Mouse (Mus musculus) cerebellum, postnatal 10 days (tissue): ENCODE results near the gene Cables2.
A peak's percentile ranks its signal among the peaks of the same experiment; 100 is the strongest.
"Not testable (repeated sequence)": the region's sequence is repeated elsewhere in the genome, so short reads cannot be mapped to it uniquely, and the experiment has no call there.

ENCODE experiments used
- DNase-seq, 2 experiments: peaks; one replicate each; pipeline ENCODE4 v3.0.0; 2021; ENCODE audit warnings: mixed read lengths in 2 of 2

Gene Cables2

DNA sequence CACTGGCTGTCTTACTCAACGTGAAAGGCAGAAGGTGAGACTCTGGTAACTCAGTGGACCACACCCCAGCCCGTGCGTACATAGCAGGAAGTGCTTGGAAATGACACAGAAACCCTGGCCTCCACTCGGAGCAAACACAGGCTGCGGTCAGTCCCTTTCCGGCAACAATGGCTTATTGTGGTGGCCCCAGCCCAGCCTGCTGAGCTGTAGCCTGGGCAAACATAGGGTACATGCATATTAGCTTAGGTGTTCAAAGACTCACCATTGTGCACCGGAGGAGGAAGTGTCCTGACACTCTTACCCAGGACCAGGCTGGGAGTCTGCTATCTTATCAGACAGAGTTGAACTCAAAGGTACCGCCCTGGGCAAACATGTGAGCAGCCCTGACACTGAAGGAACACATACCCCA is 3.6 kb upstream of the Cables2 start:
- no peak for DNase-seq

DNA sequence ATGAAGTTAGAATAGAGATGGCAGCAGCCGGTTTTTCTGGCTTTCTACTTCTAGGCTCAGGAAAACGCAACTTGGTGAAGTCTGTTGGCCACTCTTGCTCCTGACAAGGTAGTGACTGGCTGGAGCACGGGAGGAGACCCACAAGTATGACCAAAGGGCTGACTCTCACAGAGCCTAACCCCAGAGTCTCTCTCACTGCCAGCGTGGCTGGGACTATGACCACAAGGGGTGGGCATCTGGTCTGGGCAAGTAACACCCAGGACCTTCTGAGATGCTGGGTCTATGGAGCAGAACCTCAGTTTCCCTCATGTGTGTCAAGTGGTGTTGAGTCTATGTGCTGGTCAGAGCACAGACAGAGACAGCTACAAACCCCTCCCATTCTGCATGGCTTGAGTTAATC is 3.1 kb upstream of the Cables2 start:
- no peak for DNase-seq

DNA sequence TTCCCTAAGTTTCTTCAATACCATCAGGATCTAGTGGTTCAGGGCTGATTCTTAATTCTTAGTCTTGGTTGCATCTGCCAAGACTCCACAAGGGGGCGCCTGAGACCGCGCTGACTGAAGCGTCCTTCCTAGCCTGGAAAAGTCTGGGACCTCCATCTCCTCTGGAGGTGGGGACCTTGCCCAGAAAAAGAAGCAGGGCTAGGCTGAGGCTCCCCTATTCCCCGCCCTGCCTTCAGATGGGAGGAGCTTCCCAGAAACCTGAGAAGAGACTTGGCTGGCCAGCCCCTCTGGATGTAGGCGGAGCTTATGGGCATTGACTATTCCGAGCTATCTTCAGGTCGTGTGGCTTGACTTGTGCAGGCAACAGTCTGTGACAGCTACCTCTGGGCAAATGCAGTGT is 2.5 kb upstream of the Cables2 start:
- peak; percentile 93 to 95 for DNase-seq

DNA sequence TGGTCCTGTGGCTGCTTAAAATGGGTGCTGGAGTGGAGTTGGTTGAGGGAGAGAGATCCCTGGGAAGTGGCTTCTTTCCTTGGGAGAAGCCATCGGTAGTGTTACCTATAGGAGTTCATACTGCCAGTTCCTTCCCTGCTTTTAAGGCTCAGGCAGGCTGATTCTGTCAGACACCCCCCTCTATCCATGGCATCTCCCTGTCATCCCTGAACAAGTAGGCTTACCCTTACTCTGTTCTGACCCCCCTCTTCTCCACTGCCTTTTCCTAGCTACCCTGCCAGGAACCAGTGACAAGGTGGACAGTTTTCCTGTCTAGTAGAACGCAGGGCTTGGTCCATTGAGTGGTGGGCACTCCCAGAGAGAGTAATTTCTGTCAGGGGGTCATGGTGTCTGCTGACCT is 1.2 kb upstream of the Cables2 start:
- DNase-seq, result no peak

DNA sequence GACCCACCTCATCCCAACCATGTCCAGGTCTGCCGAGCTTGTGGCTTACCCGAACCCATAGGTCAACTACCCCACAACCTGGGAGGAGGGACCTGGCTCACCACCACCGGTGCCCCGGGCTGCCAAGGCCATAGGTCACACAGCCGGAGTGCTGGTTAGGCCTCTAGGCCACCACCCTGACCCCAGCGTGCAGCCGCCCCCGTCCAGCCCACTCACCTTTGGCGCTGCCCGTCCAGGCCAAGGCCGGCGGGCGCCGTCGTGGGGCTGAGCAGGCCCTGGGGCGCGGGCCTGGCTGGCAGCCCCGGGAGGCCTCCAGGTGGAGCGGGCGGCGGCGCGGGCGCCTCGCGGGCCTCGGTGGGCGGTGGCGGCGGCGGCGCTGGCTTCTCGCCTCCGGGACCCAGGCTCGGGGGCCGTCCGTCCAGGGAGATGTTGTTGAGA is 393 bp downstream of the Cables2 start:
- DNase-seq, result peak; percentile 66 to 67

DNA sequence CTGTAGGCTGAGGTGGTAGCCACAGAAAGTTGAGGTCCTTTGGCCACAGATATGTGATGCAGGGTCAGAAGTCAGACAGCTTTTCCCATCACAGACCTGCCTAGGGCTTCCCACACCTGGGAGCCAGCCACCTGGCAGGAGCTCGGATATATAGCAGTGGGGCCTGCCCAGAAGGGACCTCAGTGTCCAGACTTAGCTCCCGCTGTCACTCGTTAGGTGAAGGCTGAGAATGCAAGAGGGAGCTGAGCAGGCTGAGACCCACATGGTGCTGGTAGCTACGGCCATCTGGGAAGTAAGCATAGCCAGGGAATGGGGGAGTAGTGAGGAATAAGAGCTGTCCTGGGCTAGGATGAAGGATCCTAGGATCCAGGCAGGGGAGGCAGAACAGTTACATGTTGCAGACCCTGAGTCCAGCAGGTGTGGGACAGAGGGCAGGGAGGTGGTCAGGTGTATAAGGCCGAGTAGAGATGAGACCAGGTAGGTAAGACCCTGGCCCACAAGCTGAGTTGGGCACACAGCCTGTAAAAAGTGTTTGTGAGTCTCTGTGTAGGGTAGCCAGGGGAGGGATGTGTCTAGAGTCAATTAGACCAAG is 1.4 kb downstream of the Cables2 start:
- peak in 1 of 2 experiments; percentile 38 for DNase-seq

DNA sequence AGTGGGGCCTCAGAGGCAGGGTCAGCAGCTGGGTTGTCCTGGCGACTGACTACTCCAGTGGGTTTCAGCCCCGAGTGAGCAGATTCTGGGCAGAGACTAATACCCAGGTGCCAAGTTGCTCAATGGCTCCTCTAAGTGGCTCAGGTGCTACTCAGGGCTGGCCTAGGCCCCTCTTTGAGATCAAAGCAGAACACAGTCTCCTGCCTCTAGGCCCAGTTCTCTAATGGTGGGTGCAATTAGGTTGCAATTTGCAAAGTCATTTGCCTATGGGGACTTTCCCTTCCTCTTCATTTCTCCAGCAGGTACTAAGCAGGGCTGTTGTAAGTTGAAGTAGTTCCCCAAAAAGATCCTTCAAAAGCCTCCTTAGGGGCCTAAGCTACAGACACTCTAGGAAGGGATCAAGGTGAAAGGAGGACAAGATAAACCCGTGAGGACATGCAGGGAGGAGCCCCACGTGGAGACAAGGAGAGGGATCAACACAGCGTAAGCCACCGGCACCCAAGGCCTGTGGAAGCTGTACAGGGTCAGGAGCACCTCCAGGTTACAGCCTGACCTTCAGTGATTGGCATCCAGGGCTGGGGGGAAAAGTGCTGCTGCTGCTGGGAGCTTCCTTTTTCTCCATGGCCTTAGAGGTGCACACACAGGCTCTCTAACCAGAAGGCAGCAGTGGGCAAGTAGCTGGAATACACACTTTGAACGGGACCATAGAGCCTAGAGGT is 2.6 kb downstream of the Cables2 start:
- no peak for DNase-seq

DNA sequence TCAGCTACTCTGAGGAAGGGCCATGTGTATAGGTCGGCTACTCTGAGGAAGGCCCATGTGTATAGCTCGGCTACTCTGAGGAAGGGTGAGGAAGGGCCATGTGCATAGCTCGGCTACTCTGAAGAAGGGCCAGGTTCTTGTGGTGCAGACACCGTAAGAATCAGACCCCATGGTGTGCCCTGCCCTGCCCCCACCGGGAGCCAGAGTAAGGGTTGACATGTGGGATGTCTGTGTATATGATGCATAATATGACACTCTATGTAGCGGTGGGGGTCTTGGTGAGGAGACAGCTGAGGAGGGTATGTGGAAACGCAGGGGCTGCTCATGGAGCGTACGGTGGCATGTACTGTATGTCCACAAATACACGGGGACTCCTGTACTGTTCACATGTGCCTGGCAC is 4.0 kb downstream of the Cables2 start:
- no peak for DNase-seq

DNA sequence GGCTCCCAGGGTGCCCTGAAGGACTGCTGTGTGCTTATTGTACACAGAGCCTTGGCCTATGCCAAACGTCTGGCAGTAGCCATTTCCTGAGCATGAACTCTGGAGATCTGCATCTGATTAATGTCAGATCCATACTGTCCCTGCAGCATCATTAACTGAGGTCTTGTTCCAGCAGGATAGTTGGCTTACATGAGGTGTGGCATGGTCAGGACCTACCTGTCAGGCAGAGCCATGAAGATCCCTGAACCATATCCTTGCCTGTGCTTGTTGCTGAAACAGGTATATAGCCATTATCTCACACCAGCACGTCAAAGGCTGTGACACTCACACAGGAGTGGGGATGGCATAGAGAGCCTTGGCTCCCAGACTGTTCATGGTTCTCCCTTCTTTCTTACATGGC is 5.3 kb downstream of the Cables2 start:
- DNase-seq, result no peak

DNA sequence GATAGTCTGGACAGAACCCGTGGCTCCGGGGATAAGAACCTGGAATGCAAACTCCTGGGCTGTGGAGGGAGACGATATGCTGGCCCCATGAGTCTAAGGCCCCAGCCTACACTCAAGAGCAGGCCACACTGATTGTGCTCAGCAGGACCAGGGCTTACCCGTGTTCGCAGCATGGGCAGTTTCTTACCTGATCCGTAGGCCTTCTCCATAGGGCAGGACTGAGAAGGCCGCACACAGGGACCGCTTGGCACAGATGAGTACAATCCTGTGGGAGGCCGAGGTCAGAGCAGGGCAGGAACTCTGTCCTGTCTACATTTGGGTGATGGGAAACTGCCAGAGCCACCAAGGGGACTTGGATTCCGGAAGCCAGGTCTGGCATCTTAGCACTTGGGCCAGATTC is 10.4 kb downstream of the Cables2 start:
- no peak for DNase-seq

DNA sequence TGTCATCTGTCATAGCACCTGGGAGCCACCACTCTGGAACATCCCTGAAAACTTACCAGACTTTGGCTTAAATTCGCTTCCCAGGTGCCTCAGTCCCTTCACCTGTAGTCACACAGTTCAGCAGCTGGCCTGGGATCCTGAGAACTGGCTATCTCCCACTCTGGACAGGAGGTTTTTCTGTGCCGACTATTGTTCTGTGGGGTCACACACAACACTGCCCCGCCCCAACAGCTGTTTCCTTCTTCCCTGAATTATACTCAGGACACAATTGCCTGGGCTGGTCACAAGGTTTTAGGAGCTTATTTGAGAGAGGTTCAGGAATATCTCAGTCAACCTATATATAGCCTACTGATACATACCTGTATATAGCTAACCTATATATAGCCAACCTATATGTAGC is 10.9 kb downstream of the Cables2 start:
- no peak for DNase-seq

DNA sequence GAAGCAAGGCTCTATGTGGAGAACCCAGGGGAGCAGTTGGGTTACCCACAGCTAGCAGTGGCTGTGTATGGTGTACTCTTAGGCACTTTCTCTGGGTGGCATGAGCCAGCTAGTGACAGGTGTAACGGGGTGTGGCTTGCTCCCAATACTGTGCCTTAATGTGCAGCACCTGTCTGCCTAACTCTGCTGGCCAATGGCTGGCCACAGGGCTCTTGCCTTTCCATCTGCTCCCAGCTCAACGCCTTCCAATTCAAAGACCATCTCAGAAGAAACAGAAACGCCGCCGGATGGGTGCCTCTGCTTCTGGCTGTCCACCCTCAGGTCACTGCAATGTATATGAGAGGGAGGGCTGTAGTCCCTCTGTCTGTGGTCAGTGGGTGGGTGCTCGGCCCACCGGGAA is 11.4 kb downstream of the Cables2 start:
- DNase-seq, result no peak

DNA sequence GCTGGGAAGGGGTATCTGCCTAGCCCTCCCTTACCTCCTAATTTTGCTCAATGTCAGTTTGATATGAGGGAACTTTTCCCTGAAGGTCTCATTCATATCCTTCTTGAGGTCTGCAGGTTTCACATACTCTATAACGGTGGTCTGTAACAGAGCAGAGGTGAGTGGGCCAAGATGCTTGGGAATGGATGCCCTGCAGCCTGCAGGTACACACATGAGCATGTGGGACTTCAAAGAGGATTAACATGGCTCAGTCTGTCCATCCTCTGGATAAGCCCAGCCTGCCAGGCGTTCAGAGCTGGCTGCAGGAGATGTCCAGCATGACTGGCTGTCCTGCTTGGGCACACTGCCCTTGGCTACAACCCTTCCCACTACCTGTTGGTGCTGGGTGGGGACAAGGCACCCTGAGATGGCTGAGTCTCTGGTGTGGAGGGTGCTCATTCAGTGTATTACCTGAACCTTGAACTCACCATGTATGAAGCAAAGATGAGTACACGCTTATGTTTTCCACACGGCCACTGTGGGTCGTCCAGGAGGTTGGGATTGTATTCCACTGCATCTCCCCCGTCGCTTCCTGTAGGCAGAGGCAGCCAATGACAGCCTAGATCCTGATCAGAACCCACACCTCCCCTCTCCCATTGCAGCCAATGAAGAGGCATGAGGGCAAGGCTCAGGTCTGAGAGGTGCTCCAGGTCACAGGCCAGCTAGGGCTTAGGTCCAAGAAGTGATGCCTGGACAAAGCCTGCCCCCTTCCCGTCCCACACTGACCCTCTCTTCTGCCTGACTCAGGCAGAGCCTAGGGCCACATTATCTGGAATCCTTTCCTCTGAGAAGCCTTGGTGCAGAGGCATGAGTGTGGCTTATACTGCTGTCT is 12.5 kb downstream of the Cables2 start:
- DNase-seq, result no peak

DNA sequence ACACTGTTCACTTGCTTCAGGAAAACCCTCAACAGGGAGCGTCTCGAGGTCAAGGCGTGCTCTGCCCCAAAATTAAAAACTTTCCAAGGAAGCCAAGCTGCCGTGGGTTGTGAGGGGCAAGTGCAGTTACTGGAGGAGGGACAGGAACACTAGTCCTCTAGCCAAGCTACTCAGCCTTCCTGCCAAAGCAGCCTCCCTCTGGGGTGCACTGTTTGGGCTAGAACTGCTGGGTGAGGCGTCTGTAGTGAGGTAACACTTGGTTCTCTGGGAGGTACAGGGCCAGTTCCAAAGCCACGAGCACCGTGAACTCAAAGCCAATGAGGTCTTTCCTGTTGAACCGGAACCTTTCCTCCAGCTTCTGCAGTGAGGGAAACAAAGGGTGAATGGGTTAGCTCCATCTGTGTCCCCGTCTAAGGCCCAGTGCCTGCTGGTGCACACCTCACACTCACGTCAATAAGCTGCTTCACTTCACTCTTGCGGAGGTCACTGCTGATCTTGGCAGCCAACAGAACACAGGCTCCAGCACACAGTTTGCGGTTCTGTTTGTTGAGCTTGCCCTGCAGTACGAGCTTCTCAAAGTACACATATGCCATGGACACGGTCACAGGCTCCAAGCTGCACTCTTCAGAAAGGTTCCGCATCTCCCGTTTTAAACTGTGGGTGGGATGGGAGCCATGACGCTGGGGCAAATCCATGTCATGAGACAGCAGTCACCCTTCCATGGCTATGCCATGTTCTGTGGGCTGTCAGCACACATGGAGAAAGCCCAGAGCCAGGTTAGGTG is 13.3 kb downstream of the Cables2 start:
- DNase-seq, result not testable (repeated sequence)

DNA sequence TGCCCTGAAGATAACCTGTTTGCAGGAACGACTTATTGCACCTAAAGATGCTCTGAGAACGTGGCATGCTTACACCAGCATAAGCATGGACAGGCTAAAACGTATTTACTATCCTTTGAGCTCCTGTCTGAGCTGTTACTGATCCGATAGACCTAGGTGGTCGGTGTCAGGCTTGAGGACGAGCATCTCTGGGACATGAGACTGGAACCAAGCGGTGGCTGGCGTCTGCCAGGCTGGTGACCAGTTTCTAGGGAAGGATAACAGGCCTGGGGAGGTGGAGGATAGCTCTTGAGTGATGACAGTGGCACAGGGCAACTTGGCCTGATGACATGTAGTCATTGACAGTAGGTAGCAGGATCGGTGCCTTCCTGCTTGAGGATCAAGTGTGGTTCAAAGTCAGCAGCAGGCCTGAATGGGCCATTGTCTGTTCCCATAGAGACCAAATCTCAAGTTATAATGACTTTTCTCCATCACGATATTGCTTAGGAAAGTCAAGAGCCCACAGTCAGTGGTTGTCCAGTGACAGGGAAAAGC is 14.3 kb downstream of the Cables2 start:
- not testable (repeated sequence) for DNase-seq

DNA sequence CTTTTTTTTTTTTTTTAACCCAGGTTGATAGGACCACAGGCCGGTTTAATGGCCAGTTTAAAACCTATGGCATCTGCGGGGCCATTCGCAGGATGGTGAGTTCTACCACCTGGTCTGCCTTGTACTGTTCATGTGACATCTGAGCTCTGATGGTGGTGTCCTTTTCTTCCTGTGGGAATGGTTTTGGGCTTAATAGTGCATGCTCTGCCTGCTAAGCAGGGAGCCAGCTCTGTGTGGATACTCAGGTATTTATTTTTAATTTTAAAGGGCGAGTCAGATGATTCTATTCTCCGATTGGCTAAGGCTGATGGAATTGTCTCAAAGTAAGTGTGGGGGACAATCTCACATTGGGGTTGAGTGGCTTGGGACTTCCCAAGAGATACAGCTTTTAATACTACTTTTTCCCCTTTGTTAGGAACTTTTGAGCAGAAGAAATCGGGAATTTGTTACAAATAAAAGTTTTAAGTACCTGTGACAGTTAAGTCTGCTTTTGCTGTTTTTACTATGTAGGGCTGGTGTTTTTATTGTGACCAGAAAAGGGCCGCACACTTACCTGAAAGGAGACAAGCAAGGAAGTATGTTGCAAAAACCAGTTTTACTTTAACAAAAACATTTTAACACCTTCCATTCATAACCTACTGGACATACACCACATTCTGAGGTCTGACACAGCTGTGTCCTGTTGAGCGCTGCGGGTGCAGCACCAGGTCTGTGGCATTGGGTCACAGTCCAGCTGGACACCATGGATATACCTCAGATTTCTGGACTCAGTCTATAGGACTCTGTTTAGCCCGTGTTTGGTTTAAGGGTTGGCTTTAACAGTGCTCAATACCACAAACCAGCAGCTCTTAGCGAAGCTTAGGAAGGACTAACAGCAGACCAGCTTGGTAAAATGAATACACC is 15.1 kb downstream of the Cables2 start:
- no peak for DNase-seq

DNA sequence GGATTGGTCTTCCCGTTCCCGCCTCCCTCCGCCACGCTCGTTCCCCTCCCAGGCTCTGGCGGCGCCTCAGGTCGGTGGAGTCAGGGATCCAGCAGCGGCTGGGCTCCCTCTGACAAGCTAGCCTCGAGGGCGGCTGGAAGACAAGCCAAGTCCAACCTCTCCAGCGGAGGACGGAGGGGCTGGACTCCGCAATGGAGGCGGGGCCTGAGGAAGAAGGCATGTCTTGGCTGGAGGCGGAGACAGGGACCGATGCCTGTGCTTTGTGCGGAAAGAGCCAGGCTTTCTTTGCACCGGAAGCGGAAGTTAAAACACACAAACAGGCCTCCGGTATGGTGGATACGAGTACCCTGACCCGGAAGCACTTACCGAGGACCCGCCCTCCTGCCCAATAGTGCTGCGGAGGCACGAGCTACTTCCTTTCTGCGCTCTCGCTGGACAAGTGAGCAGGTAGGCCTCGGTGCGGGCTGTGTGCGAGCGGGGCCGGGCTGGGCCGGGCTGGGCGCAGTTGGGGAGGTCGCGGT is 16.2 kb downstream of the Cables2 start, which contains the start of gene Rps21:
Rps21 (plus strand) TSS at position 377 of the 521 bp plus-strand sequence.
- peak; percentile 99 for DNase-seq

DNA sequence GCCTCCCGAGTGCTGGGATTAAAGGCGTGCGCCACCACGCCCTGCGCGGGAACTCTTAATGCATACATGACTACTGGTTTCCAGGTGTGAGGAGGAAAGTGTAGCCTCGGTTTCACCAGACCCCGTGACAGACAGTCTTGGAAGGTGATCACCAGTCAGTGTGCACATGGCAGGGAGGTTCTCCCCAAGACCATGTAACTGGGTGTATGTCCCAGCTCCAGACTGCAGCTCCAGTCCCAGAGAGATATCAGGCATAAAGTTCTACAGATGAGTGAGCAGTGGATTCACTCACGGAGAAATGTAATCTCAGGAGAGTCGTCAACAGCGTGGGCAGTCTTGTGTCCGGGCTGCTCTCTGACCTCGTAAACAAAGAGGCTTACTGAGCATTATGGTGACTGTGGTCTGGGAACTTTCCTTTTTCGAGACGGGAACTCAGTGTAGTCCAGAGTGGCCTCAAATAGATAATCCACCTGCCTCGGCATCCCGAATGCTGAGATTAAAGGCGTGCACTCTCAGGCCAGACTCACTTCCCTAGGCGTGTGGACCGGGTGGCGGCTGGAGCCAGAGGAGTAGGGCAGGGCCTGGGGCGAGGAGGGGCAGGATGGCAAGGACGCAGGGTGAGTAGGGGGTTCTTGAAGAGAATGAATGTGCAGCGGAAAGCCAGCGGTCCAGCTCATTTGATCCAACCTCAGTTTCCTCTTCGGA is 16.8 kb downstream of the Cables2 start:
- DNase-seq, result no peak

DNA sequence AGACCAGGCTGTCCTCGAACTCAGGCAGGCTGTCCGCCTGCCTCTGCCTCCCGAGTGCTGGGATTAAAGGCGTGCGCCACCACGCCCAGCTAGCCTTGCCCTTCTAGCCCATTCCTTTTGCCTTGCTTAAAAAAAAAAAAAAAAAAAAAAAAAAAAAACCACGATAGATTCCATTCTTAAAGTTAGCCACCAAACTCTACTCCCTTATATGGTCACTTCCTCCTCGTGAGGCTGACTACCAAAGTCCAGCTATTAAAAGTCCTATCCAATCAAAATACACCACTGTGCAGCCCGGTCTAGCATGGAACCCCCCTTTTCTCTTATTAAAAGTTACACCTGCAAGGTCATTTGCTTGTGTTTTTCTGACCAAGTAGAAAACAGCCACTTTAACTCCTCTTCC is 17.6 kb downstream of the Cables2 start:
- no peak for DNase-seq

DNA sequence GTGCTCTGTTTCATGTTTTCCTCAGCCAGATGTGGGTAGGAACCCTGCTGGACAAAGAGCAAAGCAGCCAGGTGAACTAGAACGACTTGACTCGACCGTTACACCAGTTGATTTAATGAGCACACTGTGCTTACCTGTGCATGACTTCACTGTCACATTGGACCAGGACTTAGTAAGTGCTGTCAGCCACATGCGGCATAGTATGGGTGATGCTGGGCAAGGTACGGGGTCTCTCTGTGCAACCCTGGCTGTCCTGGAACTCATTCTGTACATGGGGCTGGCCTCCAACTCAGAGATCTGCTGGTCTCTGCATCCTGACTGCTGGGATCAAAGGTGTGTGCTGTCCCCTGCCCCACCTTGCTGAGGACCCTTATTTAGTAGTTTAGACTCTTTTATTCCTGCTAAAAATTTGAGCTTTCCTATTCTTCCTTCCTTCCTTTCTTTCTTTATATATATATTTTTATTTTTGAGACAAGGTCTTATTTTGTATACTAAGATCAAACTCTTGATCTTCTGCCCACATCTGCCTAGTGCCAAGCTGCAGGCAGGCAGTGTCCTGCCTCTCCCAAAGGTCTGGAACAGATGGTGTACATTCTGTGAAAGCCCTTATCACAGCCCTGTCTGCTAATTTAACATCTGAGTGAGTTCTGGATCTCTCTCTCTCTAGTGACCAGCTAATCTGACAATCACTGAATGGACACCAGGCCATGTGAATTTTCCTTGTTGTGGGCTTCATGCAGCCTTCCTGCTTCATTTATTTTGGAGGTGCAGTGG is 18.7 kb downstream of the Cables2 start:
- DNase-seq, result peak; percentile 47 to 59
